Mouse (Mus musculus) erythroblast, embryonic 14.5 days (primary cell): Measurements from ENCODE around the gene Zfp978.
"Not testable (repeated sequence)": the region's sequence is repeated elsewhere in the genome, so short reads cannot be mapped to it uniquely, and the experiment has no call there.

Experiments
- GATA1 ChIP-seq: IDR thresholded peaks from 2 replicates; pipeline ENCODE4 v1.6.1; 2012; ENCODE audit warnings: low read length, inconsistent platforms, mixed read lengths
- TAL1 ChIP-seq: IDR thresholded peaks from 3 replicates; pipeline ENCODE4 v1.6.1; 2012; ENCODE audit warnings: low read length, inconsistent platforms, mixed read lengths

DNA sequence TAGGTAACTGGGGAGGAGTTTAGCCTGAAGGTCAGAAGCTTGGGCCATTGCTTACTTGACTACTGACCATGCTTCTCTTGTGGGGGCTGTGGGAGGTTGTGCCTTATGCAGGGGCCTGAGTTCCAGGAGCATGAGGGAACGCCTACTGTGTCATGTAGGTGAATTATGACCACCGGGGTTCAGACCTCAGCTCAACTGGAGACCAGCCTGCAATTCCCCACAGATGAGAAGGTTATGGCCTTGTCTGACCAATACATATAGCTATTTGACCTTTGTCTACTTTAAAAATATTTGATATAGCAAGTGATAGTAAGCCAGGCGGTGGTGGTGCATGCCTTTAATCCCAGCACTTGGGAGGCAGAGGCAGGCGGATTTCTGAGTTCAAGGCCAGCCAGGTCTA, 22.1 kb downstream of the Zfp978 start:
- TF ChIP-seq GATA1, TAL1: not testable (repeated sequence)
